Mouse (Mus musculus): ENCODE data around the gene 1700034I23Rik.
"Not testable (repeated sequence)": the region's sequence is repeated elsewhere in the genome, so short reads cannot be mapped to it uniquely, and the experiment has no call there.

1700034I23Rik gene

GRCm38 (mm10) chr3:40902443-40902842 is at the start of gene 1700034I23Rik:
1700034I23Rik (minus strand) TSS chr3:40902543.
- DNase-seq (ENCODE audit: low spot score in 2 of 2) = not testable (repeated sequence)

- peak in 1 of 2 experiments; percentile 13 for DNase-seq (ENCODE audit: low spot score in 2 of 2)
Observed at GRCm38 (mm10) chr3:40951365-40951764, 49.0 kb upstream of the 1700034I23Rik start.

- peak; percentile 53 to 57 for DNase-seq (ENCODE audit: low spot score in 2 of 2)
Observed at GRCm38 (mm10) chr3:40950601-40951201, 48.4 kb upstream of the 1700034I23Rik start.

GRCm38 (mm10) chr3:40949903-40950600 is 47.7 kb upstream of the 1700034I23Rik start:
- peak; percentile 30 to 36 for DNase-seq (ENCODE audit: low spot score in 2 of 2)

GRCm38 (mm10) chr3:40949170-40949902 is 47.0 kb upstream of the 1700034I23Rik start, which contains the start of gene Larp1b:
Larp1b (plus strand) TSS chr3:40949828.
- DNase-seq (ENCODE audit: low spot score in 2 of 2) = peak; percentile 100

- no peak for DNase-seq (ENCODE audit: low spot score in 2 of 2)
Observed at GRCm38 (mm10) chr3:40939019-40939418, 36.7 kb upstream of the 1700034I23Rik start.

GRCm38 (mm10) chr3:40938592-40938991 is 36.2 kb upstream of the 1700034I23Rik start:
- no peak for DNase-seq (ENCODE audit: low spot score in 2 of 2)

- no peak for DNase-seq (ENCODE audit: low spot score in 2 of 2)
Observed at GRCm38 (mm10) chr3:40938189-40938588, 35.8 kb upstream of the 1700034I23Rik start.

GRCm38 (mm10) chr3:40894336-40894735 is 8.0 kb downstream of the 1700034I23Rik start:
- DNase-seq (ENCODE audit: low spot score in 2 of 2) = peak; percentile 2 to 19

GRCm38 (mm10) chr3:40893816-40894258 is 8.5 kb downstream of the 1700034I23Rik start:
- peak; percentile 99 for DNase-seq (ENCODE audit: low spot score in 2 of 2)

- not testable (repeated sequence) for DNase-seq (ENCODE audit: low spot score in 2 of 2)
Observed at GRCm38 (mm10) chr3:40853123-40853738, 49.1 kb downstream of the 1700034I23Rik start.

All from spleen, postnatal 36 days (tissue).